Mouse (Mus musculus) intestine, embryonic 14.5 days (tissue): ENCODE data around the gene Gm4881. TPM values are rescaled to one million over a fixed set of nuclear protein-coding genes. Genes with fewer than 3 reads are reported as not detected.

Experiments used
- microRNA-seq: library from miRNA; unstranded; fragments of <30 nt; microRNA quantifications from one replicate; pipeline ENCODE4, GENCODE M21; 2016
- polyA plus RNA-seq: library from polyadenylated mRNA; unstranded; fragments of >200 nt; fragmentation: Nextera tagmentation; extraction: Ambion mirVana; gene quantifications from 2 replicates; pipeline ENCODE4 v1.2.1, GENCODE M21; 2014

The Gm4881 gene
- polyA plus RNA-seq, 1 experiment from 2014 or later: not detected

Small RNAs within 50 kb of the gene (microRNA-seq; reads per million reads assigned to microRNA genes)
- 0.68 reads per million for gene Mir7046
- not detected for gene Mir7047

Other genes with a start within 250 kb of the Gm4881 start
- gene BC049730, start 235.3 kb downstream of the Gm4881 start, polyA plus RNA-seq: not detected in 2 replicates
- gene Gm4763, start 217.6 kb downstream of the Gm4881 start, polyA plus RNA-seq: not detected in 2 replicates
- gene Cd177, start 184.2 kb downstream of the Gm4881 start, polyA plus RNA-seq: 0.11 and 0.50 TPM in 2 replicates
- gene Ceacam10, start 167.3 kb downstream of the Gm4881 start, polyA plus RNA-seq: not detected in 2 replicates
- gene Gm9844, start 82.3 kb downstream of the Gm4881 start, polyA plus RNA-seq: 14.2 and 16.7 TPM in 2 replicates
- not detected in 2 replicates for gene Lypd4, start 74.6 kb downstream of the Gm4881 start, polyA plus RNA-seq
- gene Dmrtc2, start 74.4 kb downstream of the Gm4881 start, polyA plus RNA-seq: not detected in 2 replicates
- gene Rps19, start 60.1 kb downstream of the Gm4881 start, polyA plus RNA-seq: 3,468 and 3,555 TPM in 2 replicates
- gene Cd79a, start 47.1 kb downstream of the Gm4881 start, polyA plus RNA-seq: 0.28 and 0.32 TPM in 2 replicates
- gene Arhgef1, start 41.6 kb downstream of the Gm4881 start, polyA plus RNA-seq: 80.6 and 85.3 TPM in 2 replicates
- gene Rabac1, start 28.3 kb upstream of the Gm4881 start, polyA plus RNA-seq: 164 TPM in 2 replicates
- 3.5 and 4.1 TPM in 2 replicates for gene Atp1a3, start 61.5 kb upstream of the Gm4881 start, polyA plus RNA-seq
- gene Grik5, start 127.9 kb upstream of the Gm4881 start, polyA plus RNA-seq: 7.0 and 8.8 TPM in 2 replicates
- 21.9 and 24.8 TPM in 2 replicates for gene Zfp574, start 128.1 kb upstream of the Gm4881 start, polyA plus RNA-seq
- 2.1 and 2.2 TPM in 2 replicates for gene Pou2f2, start 235.2 kb upstream of the Gm4881 start, polyA plus RNA-seq